Mouse (Mus musculus) small intestine, adult 2 months (tissue): ENCODE data around the gene 1500015O10Rik. TPM values are rescaled to one million over a fixed set of nuclear protein-coding genes. Genes with fewer than 3 reads are reported as not detected.

Experiments used
- H3K27ac ChIP-seq: fragments of 200-500 bp; 2 replicates; pipeline ENCODE4 v1.5.1; 2012; ENCODE audit warnings: low read depth, low read length, control low read depth, inconsistent platforms; ENCODE audit not compliant: insufficient read depth
- H3K27me3 ChIP-seq: fragments of 200-500 bp; 2 replicates; pipeline ENCODE4 v1.6.1; 2012; ENCODE audit warnings: mild to moderate bottlenecking, moderate library complexity, low read length, inconsistent platforms; ENCODE audit not compliant: control insufficient read depth, insufficient read depth
- H3K36me3 ChIP-seq: fragments of 200-500 bp; 2 replicates; pipeline ENCODE4 v1.6.1; 2012; ENCODE audit warnings: mild to moderate bottlenecking, low read length, control low read depth, inconsistent platforms; ENCODE audit not compliant: control insufficient read depth, insufficient read depth
- H3K4me1 ChIP-seq: fragments of 200-500 bp; 2 replicates; pipeline ENCODE4 v1.6.1; 2012; ENCODE audit warnings: low read length, inconsistent platforms, mixed read lengths; ENCODE audit not compliant: control insufficient read depth, insufficient read depth, insufficient read length
- H3K4me3 ChIP-seq: fragments of 200-500 bp; 2 replicates; pipeline ENCODE4 v1.5.1; 2012; ENCODE audit warnings: low read depth, mild to moderate bottlenecking, control low read depth, inconsistent platforms, low read length, moderate library complexity
- CTCF ChIP-seq: fragments of 200-500 bp; IDR thresholded peaks from 2 replicates; pipeline ENCODE4 v1.5.1; 2012; ENCODE audit warnings: low read depth, mild to moderate bottlenecking, control low read depth, inconsistent platforms, low read length, moderate library complexity, mixed read lengths; ENCODE audit not compliant: insufficient replicate concordance, insufficient read length; ENCODE audit errors: extremely low read depth
- POLR2A ChIP-seq: fragments of 200-500 bp; IDR thresholded peaks from 2 replicates; pipeline ENCODE4 v1.6.1; 2012; ENCODE audit warnings: low read depth, mild to moderate bottlenecking, control low read depth, inconsistent platforms, low read length, moderate library complexity
- WGBS: fragments of 180-500 bp; shearing (Covaris S2); methylation state at CpG from one replicate; pipeline ENCODE4 v1.1.7; 2018; 5-methylcytosine and 5-hydroxymethylcytosine counted together
- polyA plus RNA-seq: library from polyadenylated mRNA; depleted of rRNA; stranded (reverse); fragments of >200 nt; gene quantifications from 2 replicates; pipeline ENCODE4 v1.2.3, GENCODE M21; 2012; rRNA removed

1500015O10Rik gene
- polyA plus RNA-seq, 1 experiment = not detected

GRCm38 (mm10) chr1:43786711-43787110, 56.3 kb downstream of the 1500015O10Rik start:
- Histone ChIP-seq H3K27me3 (no peaks in the 10 kb centered on the region), H3K27ac (no peak overlapping the region), H3K36me3 (no peaks in the 10 kb centered on the region), H3K4me1 (peaks cover 2% of the 10 kb centered on the region; the same call in 1 of the 2 replicates), H3K4me3 (no peak overlapping the region)
- no peak for TF ChIP-seq CTCF
- TF ChIP-seq POLR2A = no peak
- 89% methylated on average over 5 of the region's 5 CpGs for WGBS

- H3K4me1 ChIP-seq = peaks cover 2% of the 10 kb centered on the region; the same call in 1 of the 2 replicates
- no peak for TF ChIP-seq CTCF
- no peak for TF ChIP-seq POLR2A
- 39% methylated on average over 2 of the region's 2 CpGs for WGBS
- H3K27me3 ChIP-seq = no peaks in the 10 kb centered on the region
- no peak overlapping the region for H3K27ac ChIP-seq
- H3K36me3 ChIP-seq = no peaks in the 10 kb centered on the region
- H3K4me3 ChIP-seq = no peak overlapping the region
These were observed 59.4 kb downstream of the 1500015O10Rik start for GRCm38 (mm10) chr1:43789765-43790164.

Other genes with a start within 250 kb of the 1500015O10Rik start
- gene Uxs1, start 97.2 kb downstream of the 1500015O10Rik start, polyA plus RNA-seq = 2.5 and 4.1 TPM in 2 replicates
- gene Tpp2, start 203.0 kb downstream of the 1500015O10Rik start, polyA plus RNA-seq = 1.5 and 2.2 TPM in 2 replicates